Mouse (Mus musculus) E14TG2a.4 (cell line): ENCODE data around the gene Nusap1.
"Not testable (repeated sequence)": the region's sequence is repeated elsewhere in the genome, so short reads cannot be mapped to it uniquely, and the experiment has no call there.

ENCODE experiments used
- H3K27me3 ChIP-seq: 2 replicates; pipeline ENCODE4 v1.6.1; 2014; ENCODE audit warnings: low read length, control low read depth; ENCODE audit not compliant: insufficient read depth
- H3K36me3 ChIP-seq: 2 replicates; pipeline ENCODE4 v1.6.1; 2014; ENCODE audit warnings: low read length, control low read depth; ENCODE audit not compliant: insufficient read depth
- H3K4me1 ChIP-seq: replicated peaks from 2 replicates; pipeline ENCODE4 v1.6.1; 2014; ENCODE audit warnings: low read depth, low read length, control low read depth
- H3K4me3 ChIP-seq: replicated peaks from 2 replicates; pipeline ENCODE4 v1.5.1; 2014; ENCODE audit warnings: mild to moderate bottlenecking, low read length
- H3K9me3 ChIP-seq: 2 replicates; pipeline ENCODE4 v1.6.1; 2014; ENCODE audit warnings: low read length, control low read depth
- CTCF ChIP-seq: conservative IDR thresholded peaks from 2 replicates; pipeline ENCODE4 v1.5.1; 2014; ENCODE audit warnings: low read length
- NANOG ChIP-seq: IDR thresholded peaks from 2 replicates; pipeline ENCODE4 v1.6.1; 2014; ENCODE audit warnings: borderline replicate concordance, low read length, mixed read lengths
- POU5F1 ChIP-seq: IDR thresholded peaks from 2 replicates; pipeline ENCODE4 v1.6.1; 2014; ENCODE audit warnings: low read length, borderline replicate concordance

Nusap1 gene

DNA sequence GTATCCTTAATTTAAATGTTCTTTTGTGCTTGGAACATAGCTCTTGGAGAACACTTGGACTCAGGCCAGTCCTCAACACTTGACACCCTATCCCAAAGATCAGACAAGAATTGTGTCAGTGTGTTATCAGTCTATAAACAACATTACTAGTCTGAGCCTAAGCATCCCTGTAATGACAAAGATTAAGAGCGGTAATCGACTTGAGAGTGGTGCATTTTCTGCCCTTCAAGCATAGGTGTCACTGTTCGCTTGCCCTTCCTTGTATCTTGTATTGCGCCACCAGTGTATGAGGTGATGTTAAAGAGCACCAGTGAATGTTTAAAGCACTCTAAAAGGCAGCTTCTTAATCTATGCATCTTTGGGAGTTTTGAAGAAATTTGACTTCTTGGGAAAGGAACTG lies 11.1 kb upstream of the Nusap1 start:
- TF ChIP-seq CTCF (no peak), POU5F1 (no peak), NANOG (no peak)
- Histone ChIP-seq H3K36me3 (peaks cover 89% of the 10 kb centered on the region), H3K4me3 (no peak overlapping the region), H3K4me1 (0 out of 2 replicates have a peak, but pooled peaks cover 4% of the 10 kb centered on the region), H3K9me3 (no peaks in the 10 kb centered on the region), H3K27me3 (no peaks in the 10 kb centered on the region)

DNA sequence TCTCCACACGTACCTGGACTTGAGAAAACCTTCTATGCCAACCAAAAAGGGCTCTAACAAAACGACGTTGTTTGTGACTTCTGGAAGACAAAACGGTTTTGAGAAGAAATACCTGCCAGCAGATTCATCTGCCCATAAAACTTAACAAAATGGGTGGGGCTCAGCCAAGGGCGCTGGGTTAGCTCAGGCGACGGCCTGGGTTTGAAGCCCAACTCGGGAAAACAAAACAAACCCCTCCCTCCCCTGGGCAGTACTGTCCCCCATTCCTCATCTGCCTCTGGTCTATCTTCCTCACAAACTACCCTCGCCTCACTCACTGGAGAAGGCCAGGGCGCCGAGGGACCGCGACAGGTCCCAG lies 278 bp upstream of the Nusap1 start:
- no peaks in the 10 kb centered on the region for H3K9me3 ChIP-seq
- TF ChIP-seq POU5F1, result no peak
- TF ChIP-seq NANOG, result no peak
- no peak for TF ChIP-seq CTCF

GRCm38 (mm10) chr2:119619002-119619401 lies 904 bp downstream of the Nusap1 start:
- peaks cover 36% of the 10 kb centered on the region for H3K4me1 ChIP-seq
- H3K27me3 ChIP-seq, H3K9me3 ChIP-seq: not testable (repeated sequence)
- H3K36me3 ChIP-seq, result peaks cover 38% of the 10 kb centered on the region
- peak overlapping the region; percentile 97 for H3K4me3 ChIP-seq

More for the DNA sequence above, 278 bp upstream of the Nusap1 start:
- H3K36me3 ChIP-seq, result peaks cover 38% of the 10 kb centered on the region
- peaks cover 36% of the 10 kb centered on the region for H3K4me1 ChIP-seq
- H3K4me3 ChIP-seq, result peak overlapping the region; percentile 97
- no peaks in the 10 kb centered on the region for H3K27me3 ChIP-seq

DNA sequence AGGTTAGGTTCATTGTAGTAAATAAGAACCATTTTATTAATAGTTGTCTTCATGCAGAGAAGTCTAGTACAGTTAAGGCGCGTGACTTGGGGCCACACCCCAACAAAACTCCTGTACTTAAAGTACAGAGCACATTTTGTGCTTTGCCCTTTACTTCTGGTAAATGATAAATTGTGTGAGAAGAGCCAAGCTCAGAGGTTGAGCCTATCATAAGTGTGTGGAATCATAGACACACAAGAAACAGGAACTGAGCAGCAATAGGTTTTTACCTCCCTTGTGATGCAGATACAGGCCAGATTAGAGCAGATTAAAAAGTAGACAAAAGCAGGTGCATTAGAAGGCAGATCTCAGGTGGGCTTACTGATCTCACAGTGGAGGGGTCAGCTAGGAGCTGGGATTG lies 3.2 kb downstream of the Nusap1 start:
- no peaks in the 10 kb centered on the region for H3K9me3 ChIP-seq
- no peak overlapping the region for H3K4me3 ChIP-seq
- TF ChIP-seq CTCF (no peak), POU5F1 (no peak), NANOG (no peak)

DNA sequence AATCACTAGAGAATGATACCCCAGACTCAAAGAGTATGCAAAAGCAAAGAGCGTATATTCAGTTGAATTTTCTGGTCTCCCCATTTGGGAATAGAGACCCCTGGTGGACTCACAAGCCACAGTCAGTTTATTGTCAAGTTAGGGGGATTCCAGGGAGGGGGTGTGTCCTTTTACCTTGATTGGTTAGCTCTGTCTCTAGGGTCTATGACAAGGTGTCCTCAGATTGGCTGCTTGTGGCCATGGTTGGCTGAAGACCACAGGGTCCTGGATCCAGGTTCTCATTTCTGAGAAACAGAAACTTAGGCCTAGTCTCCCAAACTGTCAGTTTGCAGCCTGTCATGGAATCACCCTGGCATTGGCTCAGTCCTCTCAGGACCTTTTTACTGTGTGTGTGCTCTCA lies 18.7 kb downstream of the Nusap1 start:
- no peaks in the 10 kb centered on the region for H3K27me3 ChIP-seq
- H3K9me3 ChIP-seq, result no peaks in the 10 kb centered on the region
- peaks cover 94% of the 10 kb centered on the region for H3K36me3 ChIP-seq
- no peak; the same call in 1 of the 2 replicates for TF ChIP-seq CTCF
- no peak for TF ChIP-seq POU5F1
- no peak for TF ChIP-seq NANOG
- H3K4me3 ChIP-seq, result no peak overlapping the region
- H3K4me1 ChIP-seq, result no peaks in the 10 kb centered on the region

More for the DNA sequence above, 3.2 kb downstream of the Nusap1 start:
- Histone ChIP-seq H3K4me1 (peaks cover 34% of the 10 kb centered on the region), H3K27me3 (no peaks in the 10 kb centered on the region), H3K36me3 (peaks cover 49% of the 10 kb centered on the region)

DNA sequence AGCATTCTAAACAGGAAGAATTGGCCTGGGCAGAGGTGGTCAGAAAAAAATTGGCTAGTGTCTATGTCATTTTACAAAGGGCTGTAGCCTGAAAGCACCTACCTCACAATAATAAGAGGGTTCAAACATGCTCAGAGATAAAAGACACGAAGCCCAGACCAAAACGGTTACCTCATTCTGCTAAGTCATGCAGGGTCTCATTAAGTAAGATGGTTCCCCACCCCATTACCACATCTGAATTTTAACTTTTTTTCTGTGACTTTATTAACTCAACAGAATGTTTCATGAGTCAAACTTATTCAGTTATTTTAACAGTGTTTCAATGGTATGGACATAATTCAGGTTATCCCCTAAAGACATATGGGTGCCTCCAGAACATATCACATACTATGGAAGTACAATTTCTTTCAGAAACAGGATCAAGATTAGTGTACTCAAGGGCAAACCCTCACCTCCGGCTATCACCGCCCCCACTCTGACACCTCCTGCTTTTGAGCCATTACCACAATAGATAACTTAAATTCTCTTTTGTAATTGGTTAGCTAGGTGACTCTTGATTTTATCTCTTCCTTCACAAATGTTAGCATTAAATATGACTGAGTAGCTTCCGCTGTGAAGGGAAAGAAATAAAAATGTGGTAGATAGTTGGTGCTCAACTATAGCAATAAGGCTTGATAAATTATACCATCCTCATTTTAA lies 23.3 kb downstream of the Nusap1 start:
- H3K27me3 ChIP-seq, result no peaks in the 10 kb centered on the region
- TF ChIP-seq CTCF (no peak), POU5F1 (no peak), NANOG (no peak)
- no peaks in the 10 kb centered on the region for H3K9me3 ChIP-seq
- 0 out of 2 replicates have a peak, but pooled peaks cover 4% of the 10 kb centered on the region for H3K4me1 ChIP-seq
- peaks cover 94% of the 10 kb centered on the region for H3K36me3 ChIP-seq
- no peak overlapping the region for H3K4me3 ChIP-seq

GRCm38 (mm10) chr2:119644254-119644653 lies 26.2 kb downstream of the Nusap1 start:
- TF ChIP-seq POU5F1, result no peak
- TF ChIP-seq NANOG, result no peak
- no peak for TF ChIP-seq CTCF
- H3K4me1 ChIP-seq, result 0 out of 2 replicates have a peak, but pooled peaks cover 4% of the 10 kb centered on the region
- H3K27me3 ChIP-seq, result no peaks in the 10 kb centered on the region
- no peaks in the 10 kb centered on the region for H3K9me3 ChIP-seq
- no peak overlapping the region for H3K4me3 ChIP-seq
- peaks cover 95% of the 10 kb centered on the region for H3K36me3 ChIP-seq

DNA sequence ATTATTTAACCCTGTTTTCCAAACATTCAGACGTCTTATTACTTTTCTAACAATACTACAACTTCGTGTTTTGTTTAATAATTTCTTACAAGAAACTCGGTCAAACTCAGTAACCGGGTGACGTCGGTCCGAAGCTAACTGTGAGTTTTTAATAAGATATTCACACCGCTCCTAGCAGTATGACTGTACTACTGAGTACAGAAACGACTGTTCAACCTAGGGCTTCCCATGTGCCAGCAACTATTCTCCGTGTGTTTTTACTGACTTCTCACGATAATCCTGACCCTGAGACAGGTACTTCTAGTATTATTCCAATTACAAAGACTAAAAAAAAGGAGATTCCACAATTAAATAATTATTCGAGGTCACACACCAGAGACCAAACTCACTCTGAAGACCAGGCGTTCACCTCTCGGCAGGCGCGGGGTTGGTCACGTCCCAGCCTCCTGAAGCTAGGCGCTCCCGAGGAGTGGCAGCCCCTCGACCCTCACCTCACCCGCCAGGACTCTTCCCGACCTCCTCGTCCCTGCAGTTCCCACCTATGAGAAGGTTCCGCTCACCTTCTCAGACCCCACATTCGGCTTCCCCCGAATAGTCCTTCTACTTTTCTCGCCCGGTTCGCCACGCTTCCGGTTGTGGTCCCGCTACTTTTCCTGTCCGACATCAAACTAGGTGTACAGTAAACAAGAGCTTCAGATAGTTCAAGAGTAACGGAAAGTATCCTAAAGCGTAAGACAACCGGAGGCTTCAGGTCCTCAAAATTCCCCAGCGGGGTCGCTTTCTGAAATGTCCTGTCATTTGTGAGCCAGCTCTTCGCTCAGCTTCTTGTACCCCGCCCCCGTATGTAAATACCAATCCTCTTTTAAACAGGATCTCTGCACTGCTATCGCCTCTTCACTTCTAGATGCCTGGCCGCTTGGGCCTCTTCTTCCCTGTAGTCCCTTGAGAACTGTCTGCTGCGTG lies 44.4 kb downstream of the Nusap1 start, which contains the start of gene Ndufaf1:
Gene Ndufaf1, minus strand, starts transcription at position 608 of the 963 bp plus-strand sequence.
- Histone ChIP-seq H3K9me3 (no peaks in the 10 kb centered on the region), H3K27me3 (no peaks in the 10 kb centered on the region), H3K4me3 (peak within 1 kb of the TSS; percentile 91), H3K36me3 (peaks cover 32% of the 10 kb centered on the region), H3K4me1 (peaks cover 21% of the 10 kb centered on the region)
- 0 out of 2 replicates have a peak, but pooled peaks have one; percentile 21 for TF ChIP-seq POU5F1
- TF ChIP-seq CTCF, result no peak

- not testable (repeated sequence) for H3K4me3 ChIP-seq, H3K36me3 ChIP-seq, H3K27me3 ChIP-seq, H3K9me3 ChIP-seq, H3K4me1 ChIP-seq
Measured at GRCm38 (mm10) chr2:119665744-119666143, 47.6 kb downstream of the Nusap1 start.
